Mouse (Mus musculus): ENCODE data around the gene Zc2hc1c. TPM values are rescaled to one million over a fixed set of nuclear protein-coding genes. Genes with fewer than 3 reads are reported as not detected.

The Zc2hc1c gene
- polyA plus RNA-seq, 1 experiment, result 1.1 TPM

DNA sequence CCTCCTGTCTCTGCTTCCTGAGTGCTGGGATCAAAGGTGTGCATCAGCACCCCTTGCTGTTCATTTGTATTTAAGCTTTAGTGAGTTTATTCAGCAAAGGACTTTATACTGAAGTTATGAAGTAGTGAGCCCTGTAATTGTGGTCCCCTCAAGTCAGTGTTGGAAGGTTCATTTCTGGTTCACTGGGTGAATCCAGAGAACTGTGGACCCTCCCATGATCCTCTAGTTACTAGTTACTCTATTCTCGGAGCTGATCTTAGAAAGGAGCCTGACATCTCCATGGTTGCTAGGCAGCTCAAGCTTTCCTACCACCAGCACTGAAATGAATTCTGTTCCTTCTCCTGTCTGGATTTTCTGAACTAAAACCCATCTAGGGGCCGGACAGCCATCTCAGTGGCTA, 7.1 kb downstream of the Zc2hc1c start:
- no peak overlapping the region for H3K4me3 ChIP-seq (replicated peaks; ENCODE audit: insufficient read depth, low read depth, low read length)
- 81% methylated on average over 2 of the region's 2 CpGs for WGBS
- no peaks in the 10 kb centered on the region for H3K4me1 ChIP-seq (ENCODE audit: control insufficient read depth, insufficient read depth, low read length)
- DNase-seq, result no peak
- TF ChIP-seq CTCF (IDR thresholded peaks at IDR 0.05; ENCODE audit: borderline replicate concordance, insufficient read depth, low read depth, low read length) (no peak), POLR2A (IDR thresholded peaks at IDR 0.05; ENCODE audit: borderline replicate concordance, insufficient read depth, low read length) (no peak)
- H3K27ac ChIP-seq (ENCODE audit: insufficient read depth, low read length), result no peak overlapping the region
- no peaks in the 10 kb centered on the region for H3K27me3 ChIP-seq (ENCODE audit: control insufficient read depth, insufficient read depth, low read length)

DNA sequence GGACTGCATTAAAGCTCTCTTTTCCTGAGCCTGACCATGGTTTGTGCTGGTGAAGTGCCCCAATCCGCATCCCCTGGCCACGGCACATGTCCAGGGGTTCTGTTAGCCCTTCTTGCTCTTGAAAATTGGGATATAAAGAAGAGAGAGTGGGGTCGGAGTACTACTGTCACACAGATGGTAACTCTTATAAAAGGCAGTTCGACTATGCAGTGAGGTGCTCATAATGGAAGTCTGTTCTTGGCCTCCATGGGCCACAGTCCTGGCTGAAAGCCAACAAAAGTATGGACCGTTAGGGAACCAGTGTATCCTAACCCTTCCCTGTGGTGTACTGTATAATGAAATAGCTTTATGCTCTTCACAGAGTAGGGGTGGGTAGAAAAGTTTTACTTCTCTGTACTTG, 8.5 kb downstream of the Zc2hc1c start:
- no peak overlapping the region for H3K4me3 ChIP-seq (replicated peaks; ENCODE audit: insufficient read depth, low read depth, low read length)
- H3K27ac ChIP-seq (ENCODE audit: insufficient read depth, low read length), result no peak overlapping the region
- no peaks in the 10 kb centered on the region for H3K27me3 ChIP-seq (ENCODE audit: control insufficient read depth, insufficient read depth, low read length)
- no peaks in the 10 kb centered on the region for H3K4me1 ChIP-seq (ENCODE audit: control insufficient read depth, insufficient read depth, low read length)
- no peak for DNase-seq
- TF ChIP-seq POLR2A (IDR thresholded peaks at IDR 0.05; ENCODE audit: borderline replicate concordance, insufficient read depth, low read length), result no peak
- TF ChIP-seq CTCF (IDR thresholded peaks at IDR 0.05; ENCODE audit: borderline replicate concordance, insufficient read depth, low read depth, low read length), result no peak
- 53% methylated on average over 5 of the region's 5 CpGs for WGBS

DNA sequence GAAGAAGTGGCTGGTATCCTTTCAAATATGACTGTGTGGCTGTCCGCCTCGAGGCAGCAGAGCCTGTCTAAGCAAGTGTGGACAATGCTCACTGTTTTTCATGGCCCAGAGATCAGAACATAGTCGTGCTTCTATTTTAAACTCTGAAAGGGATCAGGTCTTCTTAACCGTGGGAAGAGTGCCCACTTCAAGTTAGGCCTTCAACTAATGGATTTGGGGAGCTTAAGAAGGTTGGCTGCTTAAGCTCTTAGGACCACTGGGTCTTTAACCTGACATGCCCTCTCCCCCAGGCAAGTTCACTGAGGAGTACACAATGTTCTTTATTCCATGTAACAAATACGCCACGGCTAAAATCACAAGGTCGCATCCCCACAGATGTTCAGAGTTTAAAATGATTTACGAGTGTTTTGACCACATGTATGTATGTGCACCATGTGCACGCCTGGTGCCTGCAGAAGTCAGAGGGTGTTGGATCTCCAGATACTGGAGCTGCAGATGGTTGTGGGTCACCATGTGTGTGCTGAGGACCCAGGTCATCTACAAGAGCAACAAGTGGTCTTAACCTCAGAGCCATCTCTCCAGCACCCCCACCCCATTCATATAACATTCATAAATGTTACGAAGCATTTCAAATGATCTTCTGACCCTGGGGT, 9.1 kb downstream of the Zc2hc1c start:
- no peak overlapping the region for H3K4me3 ChIP-seq (replicated peaks; ENCODE audit: insufficient read depth, low read depth, low read length)
- WGBS, result 79% methylated on average over 10 of the region's 10 CpGs
- H3K4me1 ChIP-seq (ENCODE audit: control insufficient read depth, insufficient read depth, low read length), result no peaks in the 10 kb centered on the region
- TF ChIP-seq POLR2A (IDR thresholded peaks at IDR 0.05; ENCODE audit: borderline replicate concordance, insufficient read depth, low read length) (no peak), CTCF (IDR thresholded peaks at IDR 0.05; ENCODE audit: borderline replicate concordance, insufficient read depth, low read depth, low read length) (no peak)
- H3K27ac ChIP-seq (ENCODE audit: insufficient read depth, low read length), result no peak overlapping the region
- no peaks in the 10 kb centered on the region for H3K27me3 ChIP-seq (ENCODE audit: control insufficient read depth, insufficient read depth, low read length)
- DNase-seq, result no peak

- Histone ChIP-seq H3K27me3 (ENCODE audit: control insufficient read depth, insufficient read depth, low read length) (no peaks in the 10 kb centered on the region), H3K4me3 (replicated peaks; ENCODE audit: insufficient read depth, low read depth, low read length) (no peak overlapping the region), H3K27ac (ENCODE audit: insufficient read depth, low read length) (no peak overlapping the region), H3K4me1 (ENCODE audit: control insufficient read depth, insufficient read depth, low read length) (no peaks in the 10 kb centered on the region)
- 61% methylated on average over 11 of the region's 11 CpGs for WGBS
- TF ChIP-seq CTCF (IDR thresholded peaks at IDR 0.05; ENCODE audit: borderline replicate concordance, insufficient read depth, low read depth, low read length), result no peak
- TF ChIP-seq POLR2A (IDR thresholded peaks at IDR 0.05; ENCODE audit: borderline replicate concordance, insufficient read depth, low read length), result no peak
- no peak for DNase-seq
Observed at GRCm38 (mm10) chr12:85298127-85298834, 9.9 kb downstream of the Zc2hc1c start.

- Histone ChIP-seq H3K4me3 (replicated peaks; ENCODE audit: insufficient read depth, low read depth, low read length) (no peak overlapping the region), H3K27ac (ENCODE audit: insufficient read depth, low read length) (no peak overlapping the region), H3K27me3 (ENCODE audit: control insufficient read depth, insufficient read depth, low read length) (no peaks in the 10 kb centered on the region), H3K4me1 (ENCODE audit: control insufficient read depth, insufficient read depth, low read length) (no peaks in the 10 kb centered on the region)
- no peak for TF ChIP-seq CTCF (IDR thresholded peaks at IDR 0.05; ENCODE audit: borderline replicate concordance, insufficient read depth, low read depth, low read length)
- DNase-seq, result no peak
- WGBS, result 85% methylated on average over 1 of the region's 1 CpGs
Observed at GRCm38 (mm10) chr12:85298835-85299180, 10.4 kb downstream of the Zc2hc1c start.

GRCm38 (mm10) chr12:85303256-85303655, 14.9 kb downstream of the Zc2hc1c start:
- 85% methylated on average over 2 of the region's 2 CpGs for WGBS
- TF ChIP-seq POLR2A (IDR thresholded peaks at IDR 0.05; ENCODE audit: borderline replicate concordance, insufficient read depth, low read length) (no peak), CTCF (IDR thresholded peaks at IDR 0.05; ENCODE audit: borderline replicate concordance, insufficient read depth, low read depth, low read length) (no peak)
- H3K27ac ChIP-seq (ENCODE audit: insufficient read depth, low read length), result no peak overlapping the region

DNA sequence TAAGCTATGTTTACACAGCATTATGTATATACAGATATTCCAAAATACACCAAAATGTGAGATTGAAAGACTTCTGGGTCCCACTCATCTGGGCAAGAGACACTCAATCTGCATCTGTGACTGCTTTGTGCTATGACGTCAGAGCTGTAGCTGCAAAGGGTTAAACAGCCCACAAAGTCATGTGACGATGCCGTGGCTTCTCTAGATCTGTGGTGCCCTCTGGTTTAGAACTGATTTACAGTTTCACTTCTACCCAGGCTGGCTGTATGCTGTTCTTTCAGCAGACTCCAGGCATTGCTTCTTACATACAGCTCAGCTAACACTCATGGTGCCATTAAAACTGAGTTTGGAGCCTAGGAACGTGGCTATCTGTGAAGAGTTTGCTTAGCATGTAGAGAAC, 16.3 kb downstream of the Zc2hc1c start:
- no peak overlapping the region for H3K27ac ChIP-seq (ENCODE audit: insufficient read depth, low read length)
- no peak overlapping the region for H3K4me3 ChIP-seq (replicated peaks; ENCODE audit: insufficient read depth, low read depth, low read length)

More at GRCm38 (mm10) chr12:85303256-85303655, 14.9 kb downstream of the Zc2hc1c start:
- Histone ChIP-seq H3K27me3 (ENCODE audit: control insufficient read depth, insufficient read depth, low read length) (no peaks in the 10 kb centered on the region), H3K4me1 (ENCODE audit: control insufficient read depth, insufficient read depth, low read length) (peaks cover 9% of the 10 kb centered on the region), H3K4me3 (replicated peaks; ENCODE audit: insufficient read depth, low read depth, low read length) (no peak overlapping the region)
- DNase-seq, result no peak

More for the DNA sequence above, 16.3 kb downstream of the Zc2hc1c start:
- H3K27me3 ChIP-seq (ENCODE audit: control insufficient read depth, insufficient read depth, low read length), result no peaks in the 10 kb centered on the region
- TF ChIP-seq CTCF (IDR thresholded peaks at IDR 0.05; ENCODE audit: borderline replicate concordance, insufficient read depth, low read depth, low read length) (no peak), POLR2A (IDR thresholded peaks at IDR 0.05; ENCODE audit: borderline replicate concordance, insufficient read depth, low read length) (no peak)
- 58% methylated on average over 4 of the region's 4 CpGs for WGBS
- no peak for DNase-seq
- H3K4me1 ChIP-seq (ENCODE audit: control insufficient read depth, insufficient read depth, low read length), result peaks cover 21% of the 10 kb centered on the region
